Mouse (Mus musculus): ENCODE data around the gene Nrxn3.
A peak's percentile ranks its signal among the peaks of the same experiment; 100 is the strongest.

Gene Nrxn3

DNA sequence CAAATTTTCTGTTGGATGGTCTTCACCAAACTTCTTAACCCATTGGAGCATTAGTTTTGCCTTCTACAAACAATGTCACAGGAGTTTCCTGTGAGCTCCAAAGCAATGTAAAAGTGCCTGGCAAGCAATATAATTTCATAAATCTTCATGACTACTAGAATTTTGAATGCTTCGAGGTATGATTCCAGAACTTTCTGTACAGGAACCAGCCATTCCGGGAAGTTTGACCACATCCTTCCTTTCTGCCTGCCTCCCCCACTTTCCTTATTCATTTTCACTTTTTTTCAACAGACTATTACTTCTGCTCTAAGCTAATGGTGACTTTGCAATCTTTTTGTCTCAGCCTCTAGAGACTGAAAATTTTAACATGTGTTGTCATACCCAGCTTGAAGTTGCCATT is 1218.1 kb downstream of the Nrxn3 start:
- no peak for DNase-seq (ENCODE audit: low spot score in 2 of 2)

DNA sequence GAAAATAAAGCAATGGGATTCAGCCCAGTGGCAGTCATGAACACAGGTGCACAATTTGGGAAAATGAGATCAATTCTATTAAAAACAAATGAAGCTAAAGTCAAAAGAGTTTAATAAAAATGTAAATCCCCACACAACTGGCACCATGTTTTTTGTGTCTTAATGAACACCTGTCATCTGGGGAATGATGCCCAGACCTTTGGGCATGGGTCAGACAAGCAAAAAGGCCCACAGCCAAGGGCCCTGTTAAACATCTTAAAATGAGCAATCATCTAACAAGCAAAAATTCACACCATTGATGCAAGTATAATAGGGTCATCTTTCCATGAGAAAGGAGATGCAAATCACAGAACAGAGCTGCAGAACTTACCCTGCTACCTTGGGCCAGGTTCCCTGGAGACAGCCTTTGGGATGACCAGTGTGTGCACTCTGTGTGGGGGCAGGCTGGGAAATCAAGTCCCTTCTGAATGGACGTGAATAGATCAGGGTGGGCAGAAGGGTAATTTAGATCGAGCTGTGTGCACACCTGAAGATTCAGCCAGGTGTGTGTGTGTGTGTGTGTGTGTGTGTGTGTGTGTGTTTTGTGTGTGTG is 1223.3 kb downstream of the Nrxn3 start:
- no peak for DNase-seq (ENCODE audit: low spot score in 2 of 2)

DNA sequence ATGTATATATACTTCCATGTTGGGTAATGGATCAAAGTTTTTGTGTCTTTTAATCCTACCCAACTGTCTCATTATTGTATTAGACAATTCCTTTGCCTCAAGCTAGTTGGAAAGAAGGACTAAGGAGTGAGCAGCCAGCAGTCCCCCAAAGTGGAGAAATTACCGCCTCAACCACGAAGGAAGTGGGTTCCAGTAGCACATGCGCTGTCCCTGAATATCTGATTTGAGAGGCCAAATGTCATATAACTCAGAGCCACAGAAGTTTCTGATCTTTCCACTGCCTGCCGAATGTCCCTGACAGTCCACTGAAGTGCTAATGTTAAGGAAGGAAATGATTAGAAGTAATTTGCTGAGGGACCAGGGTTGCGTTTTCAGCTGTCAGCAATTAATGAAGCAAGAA is 1223.8 kb downstream of the Nrxn3 start:
- DNase-seq (ENCODE audit: low spot score in 2 of 2) = no peak

DNA sequence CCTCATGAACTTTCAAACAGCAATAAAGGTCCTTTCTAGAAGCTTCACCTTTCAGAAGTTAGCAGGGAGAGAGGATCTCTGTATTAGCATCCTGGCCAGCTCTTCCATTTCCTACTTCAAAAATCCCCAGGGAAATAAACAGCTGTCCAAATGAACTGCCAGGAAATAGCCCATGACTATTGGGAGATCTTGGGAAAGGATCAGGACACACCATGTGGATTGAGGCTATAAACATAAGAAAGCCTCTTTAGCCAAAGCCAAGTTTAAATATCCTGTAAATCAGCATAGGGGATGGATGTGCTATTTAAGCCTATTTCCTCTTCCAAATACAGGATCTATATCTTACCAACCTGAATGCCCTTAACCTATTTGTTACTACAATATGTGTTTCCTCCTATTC is 1230.6 kb downstream of the Nrxn3 start:
- DNase-seq (ENCODE audit: low spot score in 2 of 2) = no peak

DNA sequence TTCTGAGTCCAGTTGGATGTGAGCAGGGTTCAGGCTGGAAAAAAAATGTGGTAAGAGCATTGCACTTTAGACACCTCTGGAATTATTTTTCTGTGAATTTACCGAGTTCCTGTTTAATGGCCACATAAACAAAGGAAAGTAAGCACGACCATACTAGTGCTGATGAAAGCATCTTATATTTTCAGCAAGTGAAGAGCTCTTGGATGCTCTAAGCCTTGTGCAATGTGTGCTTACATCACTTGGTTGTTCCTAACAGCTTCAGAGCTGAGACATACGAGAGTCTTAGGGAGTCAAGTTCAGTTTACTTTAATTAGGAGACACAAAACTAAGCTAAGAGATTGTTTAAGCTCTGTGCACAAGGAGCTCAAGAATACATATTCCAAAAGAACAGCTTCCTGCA is 1231.0 kb downstream of the Nrxn3 start:
- DNase-seq (ENCODE audit: low spot score in 2 of 2) = no peak

DNA sequence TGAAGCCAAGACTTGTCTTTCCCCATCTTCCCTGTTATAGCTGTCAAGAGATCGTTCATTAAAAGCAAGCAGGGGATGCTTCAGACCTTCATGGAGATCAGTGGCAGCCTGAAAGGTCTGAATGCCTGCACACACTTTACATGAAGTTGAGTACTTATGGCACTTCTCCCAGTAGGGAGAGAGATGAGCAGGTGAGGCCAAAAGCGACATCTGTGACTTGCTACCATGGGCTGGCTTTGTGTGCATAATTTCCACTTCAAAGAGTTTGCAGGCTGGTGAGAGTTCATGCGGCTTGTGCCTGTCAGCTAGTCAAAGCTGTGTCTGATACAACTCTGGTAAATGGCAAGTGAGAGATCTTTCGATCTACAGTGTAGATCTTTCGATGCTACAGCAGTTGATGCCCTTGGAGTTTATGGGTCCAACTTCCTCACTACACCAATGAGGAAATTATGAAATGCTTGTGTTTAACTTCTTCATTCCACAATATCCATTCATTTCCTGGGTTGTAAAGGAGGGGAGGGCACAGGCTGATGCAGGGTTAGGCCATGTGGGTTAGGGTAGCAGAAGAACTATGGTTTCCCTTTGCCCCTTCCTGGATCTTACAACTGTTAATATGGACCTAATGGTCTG is 1231.9 kb downstream of the Nrxn3 start:
- DNase-seq (ENCODE audit: low spot score in 2 of 2) = no peak

DNA sequence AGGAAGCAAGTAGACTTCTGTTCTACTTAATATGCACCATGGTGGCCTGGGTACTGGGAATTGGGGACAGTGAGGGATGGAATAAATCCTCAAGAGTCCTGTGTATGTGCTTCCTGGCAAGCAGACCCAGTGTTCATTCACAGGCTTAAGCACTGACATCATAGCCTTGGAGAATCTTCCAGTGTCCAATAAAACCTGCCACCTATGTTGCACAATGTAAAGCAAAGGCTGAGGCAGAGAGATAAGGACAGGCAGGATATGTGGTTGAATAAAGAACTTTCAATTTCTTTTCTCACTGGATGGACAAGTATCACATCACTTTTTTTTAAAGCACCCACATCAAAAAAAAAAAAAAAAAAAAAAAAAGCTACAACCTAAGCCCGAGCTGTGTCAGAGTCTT is 1240.4 kb downstream of the Nrxn3 start:
- DNase-seq (ENCODE audit: low spot score in 2 of 2) = no peak

DNA sequence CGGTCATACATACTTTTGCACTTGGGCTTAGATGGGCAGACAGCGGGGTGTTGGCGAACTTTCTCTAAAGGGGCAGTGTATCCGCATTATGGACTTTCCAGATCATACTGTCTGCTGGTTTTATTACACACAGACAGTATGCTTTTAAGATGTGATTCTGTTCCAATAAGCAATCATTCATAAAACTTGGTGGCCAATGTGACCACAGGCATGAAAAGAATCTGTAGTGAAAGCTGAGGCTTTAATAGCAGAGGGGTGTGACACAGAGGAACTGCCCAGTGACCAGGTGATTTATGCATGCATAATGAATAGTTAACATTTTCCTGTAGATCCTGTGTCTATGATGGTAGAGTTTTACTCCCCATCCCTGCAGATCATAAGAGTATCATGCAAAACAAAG is 1254.0 kb downstream of the Nrxn3 start:
- no peak for DNase-seq (ENCODE audit: low spot score in 2 of 2)

DNA sequence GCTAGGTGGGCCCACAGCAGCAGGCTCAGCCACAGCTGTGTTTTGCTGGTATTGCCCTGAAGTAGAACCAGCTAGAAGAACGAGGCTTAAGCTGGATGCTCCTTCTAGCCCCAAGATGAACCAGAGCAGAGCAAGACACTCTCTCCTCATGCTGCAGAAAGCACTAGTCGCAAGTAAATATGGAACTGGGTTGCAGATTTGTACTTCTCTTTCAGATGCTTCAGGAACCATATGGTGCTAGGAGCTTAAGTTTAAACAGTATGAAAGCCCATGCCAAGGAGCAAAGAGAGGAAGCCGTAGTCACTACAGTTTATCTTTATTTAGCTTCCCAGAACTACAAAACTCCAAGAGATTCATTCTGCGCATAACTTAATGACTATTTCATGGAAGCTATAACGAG is 1254.8 kb downstream of the Nrxn3 start:
- DNase-seq (ENCODE audit: low spot score in 2 of 2) = no peak

DNA sequence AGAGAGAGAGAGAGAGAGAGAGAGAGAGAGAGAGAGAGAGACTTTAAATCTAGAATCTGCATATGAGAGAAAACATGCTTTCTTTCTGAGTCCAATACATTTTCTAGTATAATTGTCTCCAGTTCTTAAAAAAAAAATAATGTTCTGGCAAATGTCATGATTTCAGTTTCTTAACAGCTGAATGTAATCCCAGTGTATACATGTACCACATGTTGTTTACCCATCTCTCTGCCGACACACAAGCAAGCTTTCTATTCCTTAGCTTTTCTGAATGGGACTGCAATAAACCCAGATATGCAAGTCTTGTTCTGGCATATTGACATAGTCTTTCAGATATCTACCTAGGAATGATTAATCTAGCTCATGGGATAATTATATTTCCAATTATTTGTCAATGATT is 1256.5 kb downstream of the Nrxn3 start:
- no peak for DNase-seq (ENCODE audit: low spot score in 2 of 2)

DNA sequence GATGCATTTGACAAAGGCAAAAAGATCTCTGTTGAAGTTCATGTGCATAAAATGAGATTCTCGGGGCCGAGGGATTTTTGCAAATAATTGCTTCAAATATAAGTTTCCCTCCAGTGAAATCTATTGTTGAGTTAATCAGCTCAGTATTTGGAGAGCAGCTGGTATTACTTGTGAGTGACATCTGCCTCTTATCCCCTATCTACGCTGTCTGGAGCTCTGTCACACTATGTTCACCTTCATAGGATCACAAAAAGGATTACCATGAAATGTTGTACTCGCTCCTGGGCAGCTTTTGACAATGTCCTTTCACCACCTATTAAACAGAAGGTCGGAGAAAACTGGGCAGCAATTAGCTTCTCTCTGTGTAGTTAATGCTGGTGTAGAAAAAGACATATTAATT is 1259.8 kb downstream of the Nrxn3 start:
- no peak for DNase-seq (ENCODE audit: low spot score in 2 of 2)

DNA sequence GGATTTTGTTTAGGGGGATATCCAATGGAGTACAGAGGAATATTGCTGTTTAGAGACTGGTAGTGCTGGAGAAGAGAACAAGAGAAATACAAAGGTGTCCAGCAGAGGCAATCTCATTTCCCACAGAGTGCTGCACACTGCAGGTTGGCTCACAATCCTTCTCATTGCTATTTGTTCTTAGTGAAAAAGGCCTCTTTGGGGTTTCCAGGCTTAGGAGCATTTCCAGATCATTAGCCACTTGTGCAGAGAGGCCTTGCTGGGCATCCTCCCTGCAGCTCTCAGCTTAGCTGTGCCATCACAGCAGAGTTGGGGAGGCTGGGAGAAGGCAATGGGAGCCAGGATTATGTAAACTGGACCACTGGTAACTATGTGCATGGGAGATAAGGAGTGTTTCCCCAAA is 1260.7 kb downstream of the Nrxn3 start:
- DNase-seq (ENCODE audit: low spot score in 2 of 2) = no peak

DNA sequence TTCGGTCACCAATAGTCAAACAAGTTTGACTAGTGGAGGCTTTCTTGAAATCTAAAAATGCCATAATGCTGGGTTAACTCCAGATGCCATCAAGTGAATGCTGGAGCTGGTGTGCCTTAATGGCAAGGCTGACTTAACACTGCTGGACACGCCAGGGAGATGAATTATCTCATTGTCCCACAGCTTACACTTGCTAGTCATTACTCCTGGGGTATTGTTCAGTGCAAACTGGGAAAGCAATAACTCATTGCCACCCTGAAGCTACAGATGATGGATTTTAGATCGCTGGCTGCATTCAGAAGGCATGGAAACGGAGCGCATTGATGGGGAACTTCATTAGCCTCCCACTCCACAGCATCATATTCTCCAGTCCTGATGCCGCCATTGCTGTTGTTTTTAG is 1263.5 kb downstream of the Nrxn3 start:
- DNase-seq (ENCODE audit: low spot score in 2 of 2) = no peak

DNA sequence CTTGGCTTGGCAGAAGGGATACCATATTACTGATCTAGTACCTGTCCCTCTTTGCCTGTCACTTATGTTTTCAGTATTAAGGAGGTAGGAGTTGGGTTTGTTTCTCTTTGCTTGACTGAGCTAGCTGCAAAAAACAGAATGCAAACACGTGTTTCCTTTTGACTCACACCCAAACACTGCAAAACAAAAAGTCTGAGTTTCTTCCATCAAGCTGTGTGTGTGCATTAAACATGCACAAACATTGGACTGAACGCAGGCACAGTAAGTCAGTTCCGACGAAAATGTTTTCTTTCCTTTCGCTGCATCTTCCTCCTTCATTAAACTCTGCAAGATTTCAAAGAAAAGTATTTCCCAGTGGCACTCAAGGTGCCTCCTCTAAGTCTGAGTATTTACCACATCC is 1270.6 kb downstream of the Nrxn3 start:
- DNase-seq (ENCODE audit: low spot score in 2 of 2) = no peak

DNA sequence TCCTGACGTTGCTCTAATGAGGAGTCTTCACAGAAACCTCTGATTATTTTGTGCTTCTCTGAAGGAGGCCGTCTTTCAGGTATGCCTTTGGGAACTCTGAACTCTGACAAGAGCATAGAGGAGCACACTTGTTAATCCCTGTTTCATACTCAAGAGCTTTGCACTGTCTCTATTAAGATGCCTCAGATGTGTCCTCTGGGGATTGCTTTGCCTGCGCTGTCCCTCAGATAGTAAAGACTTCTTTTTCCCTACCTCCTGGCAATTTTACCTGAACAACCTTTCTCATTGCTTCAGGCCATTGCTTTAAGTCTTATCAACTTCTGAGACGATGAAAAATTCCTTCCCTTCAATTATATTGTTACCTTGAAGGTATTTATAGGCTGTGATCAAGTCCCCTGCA is 1272.7 kb downstream of the Nrxn3 start:
- DNase-seq (ENCODE audit: low spot score in 2 of 2) = no peak

DNA sequence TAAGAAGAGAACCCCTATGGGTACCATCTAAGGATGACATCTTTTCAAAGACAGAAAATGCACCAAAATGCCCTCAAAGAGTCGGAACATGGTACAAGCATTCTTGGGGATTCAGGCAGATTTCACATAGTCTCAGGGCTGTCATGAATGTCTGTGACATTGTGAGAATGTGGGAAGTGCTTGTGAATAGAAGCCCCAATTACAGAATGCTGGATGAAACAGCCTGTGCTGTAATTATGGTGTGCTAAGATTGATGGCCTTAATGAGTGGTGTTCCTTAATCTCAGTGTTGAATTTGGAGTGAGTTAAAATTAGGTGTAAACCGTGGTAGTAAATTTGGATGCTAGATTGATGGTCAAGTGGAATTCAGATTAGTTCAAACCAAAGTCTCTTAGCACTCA is 1287.6 kb downstream of the Nrxn3 start:
- DNase-seq (ENCODE audit: low spot score in 2 of 2) = no peak

DNA sequence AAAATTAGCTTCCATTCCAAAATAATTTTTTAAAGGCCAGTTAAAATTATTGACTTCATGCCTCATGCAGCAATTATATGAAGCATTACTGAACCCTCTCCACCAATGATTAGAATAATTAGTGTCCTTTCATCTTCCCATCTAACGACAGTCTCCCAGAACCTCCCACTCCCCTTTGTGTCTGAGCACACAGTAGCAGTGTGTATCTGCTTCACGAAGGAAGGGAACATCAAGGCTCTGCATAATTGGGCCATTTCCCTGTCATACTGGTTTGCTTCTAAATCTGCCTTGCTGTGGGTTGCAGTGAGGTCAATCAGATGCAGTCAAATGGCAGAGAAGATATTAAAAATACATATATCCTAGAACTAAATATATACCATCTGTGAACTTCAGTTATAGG is 1291.3 kb downstream of the Nrxn3 start:
- no peak for DNase-seq (ENCODE audit: low spot score in 2 of 2)

DNA sequence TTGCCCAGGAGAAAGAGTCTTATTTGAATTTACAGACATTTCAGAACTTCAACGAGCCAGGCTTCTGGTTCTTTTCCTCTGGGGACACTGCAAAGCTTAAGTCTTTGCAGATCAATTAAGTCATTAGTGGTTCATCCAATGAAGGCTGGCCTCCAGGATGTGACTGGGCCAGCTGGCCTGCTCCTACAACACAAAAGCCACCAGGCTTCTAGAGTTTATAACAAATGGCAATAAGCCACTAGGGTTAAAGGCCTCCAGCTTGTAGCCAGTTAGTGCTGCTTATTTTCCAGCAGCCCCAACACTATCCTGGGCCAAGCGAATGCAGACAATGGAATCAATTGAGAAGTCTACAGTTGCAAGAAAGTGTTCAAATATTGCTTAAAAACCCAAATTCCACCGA is 1304.3 kb downstream of the Nrxn3 start:
- peak in 1 of 2 experiments; percentile 7 for DNase-seq (ENCODE audit: low spot score in 2 of 2)

DNA sequence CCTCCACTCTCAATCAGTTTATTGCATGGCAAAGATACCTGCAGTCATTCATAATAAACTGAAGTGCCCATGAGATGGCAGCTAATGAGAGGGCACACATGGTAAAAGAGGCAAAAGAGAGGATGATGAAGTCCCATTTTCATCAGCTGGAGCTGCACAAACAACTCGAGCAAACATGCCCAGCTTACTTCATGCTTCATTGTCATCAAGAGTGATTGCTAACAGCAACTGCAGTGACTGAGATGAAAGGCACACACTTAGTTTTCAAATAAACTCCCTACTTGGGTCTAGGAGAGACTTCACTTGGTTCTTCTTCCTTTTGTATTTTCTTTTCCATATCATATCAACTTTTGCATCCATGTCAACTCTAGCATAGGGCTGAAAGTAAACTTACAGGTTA is 1318.4 kb downstream of the Nrxn3 start:
- DNase-seq (ENCODE audit: low spot score in 2 of 2) = no peak

DNA sequence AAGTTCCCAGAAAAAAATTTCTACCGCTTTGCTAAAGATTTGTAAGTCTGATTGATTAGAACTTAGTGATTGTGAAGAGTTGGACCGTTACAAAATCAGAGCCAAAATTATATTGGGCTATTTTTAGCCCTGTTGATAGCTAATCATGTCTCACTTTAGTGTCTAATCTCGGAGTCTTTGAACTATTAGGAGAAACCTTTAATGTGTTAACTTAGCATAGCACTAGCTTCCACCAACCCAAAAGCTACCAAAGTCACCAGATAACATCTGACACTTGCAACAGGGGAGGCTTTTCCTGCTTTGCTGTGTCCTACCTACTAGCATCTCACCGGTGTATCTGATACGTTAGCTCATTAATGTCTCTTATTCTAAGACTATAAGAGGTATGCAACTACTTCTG is 1333.6 kb downstream of the Nrxn3 start:
- DNase-seq (ENCODE audit: low spot score in 2 of 2) = no peak

DNA sequence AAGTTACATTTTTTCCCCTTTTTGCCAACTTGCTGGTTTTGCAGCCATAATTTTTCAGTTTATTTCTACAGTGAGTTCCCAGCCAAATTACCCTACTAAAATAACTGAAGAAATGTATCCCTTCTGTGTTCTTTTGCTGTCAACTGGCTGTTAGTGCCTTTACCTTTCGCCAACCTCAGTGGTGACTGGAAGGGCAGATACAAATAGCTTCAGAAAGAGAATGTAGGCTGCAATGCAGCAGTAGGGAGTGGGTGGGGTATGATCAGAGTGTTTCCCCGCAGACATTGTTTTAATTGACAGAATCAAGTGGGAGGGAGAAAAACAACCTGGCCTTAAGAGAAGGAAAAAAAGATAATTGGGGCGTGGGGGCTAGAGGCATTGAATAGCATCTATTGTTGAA is 1337.1 kb downstream of the Nrxn3 start:
- no peak for DNase-seq (ENCODE audit: low spot score in 2 of 2)

DNA sequence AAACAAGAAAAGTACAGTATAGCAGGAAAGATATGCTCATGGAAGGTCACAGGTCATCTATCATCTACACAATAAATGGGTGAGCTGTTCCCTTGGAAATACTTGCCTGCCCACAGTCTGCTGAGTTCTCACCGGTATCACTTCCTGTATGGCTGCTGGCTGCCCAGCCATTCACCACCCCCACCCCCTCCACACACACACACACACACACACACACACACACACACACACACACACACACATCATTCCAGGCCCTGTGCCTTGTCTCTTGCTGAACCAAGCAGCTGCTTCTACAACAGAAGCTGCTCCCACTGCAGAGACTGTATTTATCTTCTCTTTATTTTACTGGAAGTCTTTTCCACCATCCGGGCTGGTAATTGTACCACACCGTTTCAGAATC is 1338.6 kb downstream of the Nrxn3 start:
- DNase-seq (ENCODE audit: low spot score in 2 of 2) = no peak

DNA sequence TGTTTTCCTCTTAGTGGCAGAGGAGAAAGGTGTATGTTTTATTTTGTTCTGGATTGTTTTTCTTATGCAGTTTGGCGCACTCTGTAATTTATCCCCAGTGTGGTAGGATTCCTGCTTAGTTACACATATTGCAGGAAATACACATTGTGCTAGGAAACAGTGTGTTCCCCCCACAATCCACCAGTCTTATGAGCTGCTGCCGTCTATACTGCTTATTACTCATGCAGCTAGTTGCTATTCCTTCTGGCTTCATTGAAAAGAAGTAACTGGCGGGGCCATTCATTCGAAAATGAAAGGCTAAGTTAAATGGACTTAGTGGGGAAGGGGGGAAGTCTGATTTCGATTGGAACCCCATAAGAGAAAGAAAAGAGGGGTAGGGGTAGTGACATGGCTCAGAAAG is 1339.5 kb downstream of the Nrxn3 start:
- DNase-seq (ENCODE audit: low spot score in 2 of 2) = no peak

DNA sequence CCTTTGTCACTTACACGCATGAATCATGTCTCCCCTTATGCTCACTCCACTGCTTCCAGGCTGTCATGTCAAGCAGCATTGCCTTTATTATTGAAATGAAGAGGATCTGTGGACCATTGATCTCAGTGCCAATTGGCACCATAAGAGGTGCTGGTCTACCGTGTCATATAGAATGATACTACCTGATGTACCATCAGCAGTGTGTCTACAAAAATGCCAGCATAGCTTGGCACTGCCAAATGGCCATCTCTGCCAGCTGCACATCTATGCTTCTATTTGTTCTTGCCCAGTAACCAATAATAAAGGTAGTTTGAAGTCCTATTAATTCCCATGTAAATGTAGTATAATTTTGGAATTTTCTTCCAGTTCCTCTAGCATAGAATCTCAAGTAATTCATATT is 1340.8 kb downstream of the Nrxn3 start:
- no peak for DNase-seq (ENCODE audit: low spot score in 2 of 2)

Measured in urinary bladder, postnatal 36 days (tissue).